Mouse (Mus musculus): ENCODE data around the gene Arhgap45.

GRCm38 (mm10) chr10:80053831-80054815, 37.7 kb downstream of the Arhgap45 start:
- TF ChIP-seq CTCF (IDR thresholded peaks at IDR 0.05; ENCODE audit: low read depth): peak; percentile 56
- TF ChIP-seq EP300 (IDR thresholded peaks at IDR 0.05; ENCODE audit: low read depth): no peak

Measured in liver, embryonic 14.5 days (tissue).